Mouse (Mus musculus) kidney, postnatal 0 days (tissue): Measurements from ENCODE around the gene Gsto2. TPM values are rescaled to one million over a fixed set of nuclear protein-coding genes. Genes with fewer than 3 reads are reported as not detected.
A peak's percentile ranks its signal among the peaks of the same experiment; 100 is the strongest.

Source experiments
- ATAC-seq: fragments of 200-750 bp; cut with Nextera tagmentation; replicated peaks from 2 replicates; pipeline ENCODE4 v1.8.0; 2017; ENCODE audit warnings: low read depth, moderate number of reproducible peaks, moderate TSS enrichment, moderate library complexity; ENCODE audit not compliant: low FRiP score
- DNase-seq: peaks from one replicate; pipeline ENCODE4 v3.0.0-alpha.2; 2016; ENCODE audit warnings: low spot score
- H3K27ac ChIP-seq: fragments of 300-500 bp; sonication (generic); 2 replicates; pipeline ENCODE4 v1.5.1; 2014; ENCODE audit warnings: mild to moderate bottlenecking
- H3K27me3 ChIP-seq: fragments of 300-500 bp; sonication (generic); 2 replicates; pipeline ENCODE4 v1.6.1; 2014; ENCODE audit warnings: low read length, mixed read lengths; ENCODE audit not compliant: insufficient read depth
- H3K36me3 ChIP-seq: fragments of 300-500 bp; sonication (generic); 2 replicates; pipeline ENCODE4 v1.6.1; 2014; ENCODE audit warnings: low read length, mixed read lengths; ENCODE audit not compliant: insufficient read depth
- H3K4me1 ChIP-seq: fragments of 300-500 bp; sonication (generic); replicated peaks from 2 replicates; pipeline ENCODE4 v1.6.1; 2014; ENCODE audit warnings: antibody characterized with exemption, low read length, mixed read lengths; ENCODE audit not compliant: insufficient read depth
- H3K4me2 ChIP-seq: fragments of 300-500 bp; sonication (generic); 2 replicates; pipeline ENCODE4 v1.6.1; 2014; ENCODE audit warnings: mild to moderate bottlenecking, low read length, moderate library complexity, mixed read lengths
- H3K4me3 ChIP-seq: fragments of 300-500 bp; sonication (generic); replicated peaks from 2 replicates; pipeline ENCODE4 v1.5.1; 2014; ENCODE audit warnings: low read depth, low read length
- H3K9ac ChIP-seq: fragments of 300-500 bp; sonication (generic); 2 replicates; pipeline ENCODE4 v1.6.1; 2014; ENCODE audit warnings: low read depth, low read length
- H3K9me3 ChIP-seq: fragments of 300-500 bp; sonication (generic); replicated peaks from 2 replicates; pipeline ENCODE4 v1.6.1; 2016; ENCODE audit warnings: low read length, inconsistent platforms, mixed read lengths
- CTCF ChIP-seq: IDR thresholded peaks from 2 replicates; pipeline ENCODE4 v1.5.1; 2016; ENCODE audit warnings: antibody characterized with exemption, low read depth, mild to moderate bottlenecking, moderate library complexity
- WGBS: fragments of 180-500 bp; shearing (Covaris S2); extraction: QIAGEN DNeasy Blood & Tissue Kit; methylation state at CpG from one replicate; pipeline ENCODE4 v1.1.7; 2014; 5-methylcytosine and 5-hydroxymethylcytosine counted together
- polyA plus RNA-seq: library from polyadenylated mRNA; unstranded; fragments of >200 nt; fragmentation: Nextera tagmentation; extraction: Ambion mirVana; gene quantifications from 2 replicates; pipeline ENCODE4 v1.2.1, GENCODE M21; 2015

The Gsto2 gene
- polyA plus RNA-seq, 1 experiment from 2014 or later, result 1.7 TPM

DNA sequence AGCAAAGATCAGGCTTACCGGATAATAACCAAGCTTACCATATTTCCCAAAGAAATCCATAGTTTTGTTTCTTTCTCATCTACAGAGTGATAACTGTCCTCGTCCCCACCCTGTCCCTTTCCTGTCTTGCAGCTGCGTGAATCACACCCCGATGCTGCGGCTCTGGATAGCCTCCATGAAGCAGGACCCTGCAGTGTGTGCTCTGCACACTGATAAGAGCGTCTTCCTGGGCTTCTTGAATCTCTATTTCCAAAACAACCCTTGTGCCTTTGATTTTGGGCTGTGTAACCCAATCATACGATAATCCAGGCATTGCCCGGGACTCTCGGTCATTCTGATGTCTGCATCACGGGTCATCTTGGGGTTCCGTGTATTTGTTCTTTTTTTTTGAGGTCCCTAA, 20.6 kb downstream of the Gsto2 start:
- ATAC-seq (no peak), DNase-seq (no peak)
- Histone ChIP-seq H3K27me3 (no peaks in the 10 kb centered on the region), H3K4me3 (no peak overlapping the region), H3K9me3 (no peaks in the 10 kb centered on the region), H3K4me2 (no peak overlapping the region), H3K27ac (peak overlapping the region; percentile 54), H3K36me3 (no peaks in the 10 kb centered on the region), H3K4me1 (peaks cover 18% of the 10 kb centered on the region; the same call in 1 of the 2 replicates), H3K9ac (no peak overlapping the region)
- TF ChIP-seq CTCF, result no peak
- WGBS, result 69% methylated on average over 11 of the region's 11 CpGs

DNA sequence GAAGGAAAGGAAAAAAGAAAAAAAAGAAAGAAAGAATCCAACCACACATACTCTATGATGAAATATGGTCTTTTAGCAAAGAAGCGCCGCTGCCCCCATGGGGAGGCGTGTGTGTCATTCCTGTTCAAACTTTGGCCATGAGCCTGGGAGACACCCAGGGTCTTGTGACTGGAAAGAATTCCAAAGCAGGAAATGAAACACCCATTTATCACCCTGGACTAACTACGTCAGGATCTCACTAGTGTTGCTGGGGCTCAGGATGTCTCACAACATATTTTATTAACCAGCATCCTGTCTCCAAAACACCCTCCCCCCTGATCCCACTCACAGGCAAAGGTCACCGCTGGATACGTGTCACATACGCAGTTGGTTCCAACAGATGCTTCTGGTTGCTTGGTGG, 21.3 kb downstream of the Gsto2 start:
- DNase-seq, result peak; percentile 90
- no peak; the same call in 1 of the 2 replicates for ATAC-seq
- no peak overlapping the region for H3K27ac ChIP-seq
- H3K4me1 ChIP-seq, result peaks cover 22% of the 10 kb centered on the region; the same call in 1 of the 2 replicates
- no peak overlapping the region for H3K4me2 ChIP-seq
- 26% methylated on average over 7 of the region's 7 CpGs for WGBS
- H3K27me3 ChIP-seq, result no peaks in the 10 kb centered on the region
- no peak overlapping the region for H3K4me3 ChIP-seq
- H3K36me3 ChIP-seq, result no peaks in the 10 kb centered on the region
- H3K9ac ChIP-seq, result no peak overlapping the region
- no peak for TF ChIP-seq CTCF
- H3K9me3 ChIP-seq, result no peaks in the 10 kb centered on the region

DNA sequence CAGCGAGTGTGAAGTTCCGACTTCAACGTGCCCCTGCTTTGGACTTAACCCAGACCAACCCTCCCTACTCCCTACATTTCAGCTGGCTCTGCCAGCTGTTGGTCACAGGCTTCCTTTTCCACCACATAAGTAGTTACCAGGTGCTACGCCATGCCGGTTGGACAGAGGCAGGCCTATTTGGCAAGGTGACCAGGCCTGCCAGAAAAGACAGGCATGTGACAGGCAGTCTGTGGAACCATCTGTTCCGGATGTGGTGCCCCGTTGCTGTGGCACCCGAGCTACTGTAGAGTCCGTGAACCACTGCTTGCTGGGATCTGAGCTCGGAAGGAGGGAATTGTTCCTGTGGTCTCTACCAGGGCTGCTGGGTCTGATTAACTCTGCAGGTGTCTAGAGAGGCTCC, 22.1 kb downstream of the Gsto2 start:
- no peak overlapping the region for H3K9ac ChIP-seq
- TF ChIP-seq CTCF, result no peak
- H3K4me1 ChIP-seq, result peaks cover 29% of the 10 kb centered on the region; the same call in 1 of the 2 replicates
- no peaks in the 10 kb centered on the region for H3K9me3 ChIP-seq
- no peaks in the 10 kb centered on the region for H3K36me3 ChIP-seq
- no peak overlapping the region for H3K4me3 ChIP-seq
- 84% methylated on average over 10 of the region's 10 CpGs for WGBS
- no peak for ATAC-seq
- no peak overlapping the region for H3K4me2 ChIP-seq
- no peaks in the 10 kb centered on the region for H3K27me3 ChIP-seq
- no peak for DNase-seq
- H3K27ac ChIP-seq, result no peak overlapping the region

DNA sequence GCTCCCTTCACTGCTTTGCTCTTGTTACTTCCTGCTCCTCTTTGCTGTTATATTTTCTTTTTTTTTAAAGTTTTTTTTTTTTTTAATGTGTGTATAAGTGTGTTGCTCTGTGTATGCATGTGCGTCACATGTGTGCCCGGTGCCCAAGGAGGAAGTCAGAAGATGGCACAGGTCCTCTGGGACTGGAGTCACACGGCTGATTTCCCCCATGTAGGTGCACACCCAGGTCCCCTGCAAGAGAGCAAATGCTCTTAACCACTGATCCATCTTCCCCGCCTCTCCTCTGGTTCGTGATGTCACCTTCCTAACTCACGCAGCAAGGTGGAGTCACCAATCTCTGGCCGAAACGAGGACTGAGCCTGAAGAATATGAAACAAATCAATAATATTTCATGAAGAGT, 22.7 kb downstream of the Gsto2 start:
- Histone ChIP-seq H3K9me3 (no peaks in the 10 kb centered on the region), H3K4me3 (no peak overlapping the region), H3K4me2 (no peak overlapping the region), H3K36me3 (no peaks in the 10 kb centered on the region), H3K9ac (no peak overlapping the region), H3K4me1 (peaks cover 29% of the 10 kb centered on the region), H3K27ac (no peak overlapping the region), H3K27me3 (no peaks in the 10 kb centered on the region)
- WGBS, result 93% methylated on average over 8 of the region's 8 CpGs
- ATAC-seq (no peak), DNase-seq (no peak)
- TF ChIP-seq CTCF, result no peak

DNA sequence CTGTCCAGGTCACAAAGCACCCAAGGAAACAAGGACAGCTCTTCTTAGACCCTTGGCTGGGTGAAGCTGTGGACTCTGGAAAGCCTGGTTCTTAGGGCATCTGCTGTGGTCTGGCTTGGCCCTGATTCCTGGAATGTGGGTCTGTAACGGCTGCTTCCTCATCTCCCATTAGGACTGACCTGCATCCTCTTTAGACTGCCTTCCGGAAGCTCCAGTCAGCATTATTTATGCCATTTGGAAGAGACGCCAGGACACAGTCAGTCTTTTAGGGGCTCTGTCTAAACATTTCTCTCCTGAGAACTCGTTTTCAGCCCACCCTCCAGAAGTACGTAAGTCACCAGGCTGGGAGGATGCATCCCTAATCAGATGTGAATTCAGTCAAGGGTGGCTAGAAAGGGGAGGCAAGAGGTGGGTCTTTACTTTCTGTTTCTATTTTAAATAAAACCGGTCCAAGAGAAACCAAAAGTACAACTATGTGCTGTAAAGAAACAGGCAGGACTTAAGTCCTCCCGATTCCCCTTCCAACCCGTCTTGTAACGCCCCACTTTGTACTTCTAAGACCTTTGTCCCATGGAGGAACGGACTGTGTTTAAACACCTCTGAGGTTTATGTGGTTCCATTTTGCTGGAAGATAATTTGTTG, 25.3 kb downstream of the Gsto2 start:
- H3K9ac ChIP-seq, result no peak overlapping the region
- WGBS, result 22% methylated on average over 10 of the region's 10 CpGs
- H3K4me3 ChIP-seq, result 0 out of 2 replicates have a peak overlapping the region, but pooled peaks have one; percentile 1

DNA sequence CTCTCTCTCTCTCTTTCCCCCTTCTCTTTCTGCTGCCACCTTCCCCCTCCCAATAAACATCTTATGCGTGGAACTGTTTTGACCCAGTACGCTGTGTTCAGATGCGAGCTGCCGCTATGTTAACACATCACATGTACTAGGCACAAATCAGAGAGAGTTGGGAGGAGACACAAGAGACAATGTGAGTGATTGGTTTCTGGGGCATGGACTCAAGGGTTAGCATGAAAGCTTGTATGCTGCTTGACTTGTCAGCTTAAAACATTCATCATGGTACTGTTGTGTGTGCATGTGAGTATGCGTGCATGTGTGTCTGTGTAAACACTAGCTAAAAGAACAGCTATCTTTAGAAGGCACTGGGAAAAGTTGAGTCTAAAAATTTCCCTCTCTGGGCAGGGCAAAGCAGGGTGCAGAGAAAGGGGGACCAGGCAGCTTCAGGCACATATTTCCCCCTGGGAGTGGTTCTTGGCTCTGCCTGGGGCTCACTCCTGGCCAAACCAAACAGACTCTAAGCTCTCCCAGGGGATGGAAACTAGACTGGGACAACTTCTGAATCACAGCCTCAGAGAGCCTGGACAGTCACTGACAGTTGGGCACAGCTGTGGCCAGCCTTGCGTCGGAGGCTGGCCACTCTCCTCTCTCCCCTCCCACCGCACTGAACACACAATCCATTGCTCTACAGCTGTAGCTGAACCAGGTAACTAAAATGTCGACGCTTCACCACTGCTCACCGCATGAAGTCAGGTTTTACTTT, 26.4 kb downstream of the Gsto2 start:
- H3K27me3 ChIP-seq, result no peaks in the 10 kb centered on the region
- H3K9me3 ChIP-seq, result no peaks in the 10 kb centered on the region
- H3K36me3 ChIP-seq, result peaks cover 16% of the 10 kb centered on the region; the same call in 1 of the 2 replicates
- peak overlapping the region; percentile 38 for H3K4me2 ChIP-seq
- H3K4me1 ChIP-seq, result peaks cover 15% of the 10 kb centered on the region
- H3K27ac ChIP-seq, result peak overlapping the region; percentile 84
- H3K4me3 ChIP-seq, result no peak overlapping the region
- 51% methylated on average over 11 of the region's 11 CpGs for WGBS
- TF ChIP-seq CTCF, result no peak
- H3K9ac ChIP-seq, result no peak overlapping the region
- DNase-seq (peak; percentile 76), ATAC-seq (0 out of 2 replicates have a peak, but pooled peaks have one; percentile 24)

More for the DNA sequence above, 25.3 kb downstream of the Gsto2 start:
- Histone ChIP-seq H3K4me2 (peak overlapping the region; percentile 38), H3K9me3 (no peaks in the 10 kb centered on the region), H3K4me1 (peaks cover 24% of the 10 kb centered on the region), H3K27ac (peak overlapping the region; percentile 84), H3K36me3 (peaks cover 10% of the 10 kb centered on the region; the same call in 1 of the 2 replicates), H3K27me3 (no peaks in the 10 kb centered on the region)
- DNase-seq, result peak; percentile 89
- peak; percentile 65 for ATAC-seq
- TF ChIP-seq CTCF, result no peak
